In genomic region chr2:59404022-59404421, GRCm38 (mm10) we compare ENCODE assay signal across 24 mouse cellular contexts.
DNase-seq lines count a peak whose midpoint lies in the region; ATAC-seq lines count a peak whose summit lies in the region.
"Had no signal": no experiment of that assay in that cellular context is flagged by ENCODE, and none has a peak within 500 bp of the region (broad histone marks: within the 10 kb centered on the region; RNA-seq: fewer than 3 reads in every experiment).

No protein-coding gene starts in this region.

- H3K4me1 ChIP-seq in kidney, embryonic 15.5 days = peaks cover 20% of the 10 kb centered on the region
- H3K4me1 ChIP-seq in brown adipose tissue, adult 24 weeks (ENCODE audit: control insufficient read depth, insufficient read depth, insufficient read length, low read length) = peaks cover 18% of the 10 kb centered on the region
- H3K4me1 ChIP-seq in neural tube, embryonic 13.5 days (replicated peaks) = peaks cover 18% of the 10 kb centered on the region; the same call in 1 of the 2 replicates
- H3K4me1 ChIP-seq in midbrain, embryonic 15.5 days = no peaks in the 10 kb centered on the region
- no peaks in the 10 kb centered on the region for H3K4me1 ChIP-seq in forebrain, embryonic 16.5 days (replicated peaks; ENCODE audit: control insufficient read depth, insufficient read depth, low read length)
- H3K4me1 ChIP-seq: forebrain, embryonic 13.5 days had no signal

- no peaks in the 10 kb centered on the region for H3K9me3 ChIP-seq in kidney, embryonic 15.5 days (replicated peaks)
- no peaks in the 10 kb centered on the region for H3K9me3 ChIP-seq in neural tube, embryonic 13.5 days
- H3K9me3 ChIP-seq in midbrain, embryonic 15.5 days = no peaks in the 10 kb centered on the region
- H3K9me3 ChIP-seq in forebrain, embryonic 16.5 days (ENCODE audit: control insufficient read depth, low read length) = no peaks in the 10 kb centered on the region
- H3K9me3 ChIP-seq: forebrain, embryonic 10.5 days; forebrain, embryonic 13.5 days; heart, embryonic 10.5 days; heart, embryonic 13.5 days; hindbrain, embryonic 15.5 days had no signal

- DNase-seq in kidney, postnatal 36 days = no peak
- peak; percentile 20 for DNase-seq in gonadal fat pad, adult 2 months (ENCODE audit: low read depth)
- DNase-seq in gastrocnemius, postnatal 10 days = no peak
- DNase-seq: adrenal gland, adult 8-10 months; adrenal gland, postnatal 25 days; cerebellum, adult 18-20 months; cerebellum, adult 9-10 months; forebrain, postnatal 0 days; gastrocnemius, adult 2 months; gastrocnemius, postnatal 25 days; heart, adult 2 months; heart, postnatal 14 days; heart, postnatal 4 days had no signal

- H3K4me2 ChIP-seq in kidney, embryonic 15.5 days = no peak overlapping the region
- H3K4me2 ChIP-seq in neural tube, embryonic 13.5 days = no peak overlapping the region
- H3K4me2 ChIP-seq in midbrain, embryonic 15.5 days = no peak overlapping the region
- no peak overlapping the region for H3K4me2 ChIP-seq in forebrain, embryonic 16.5 days (ENCODE audit: low read length)
- H3K4me2 ChIP-seq: forebrain, embryonic 13.5 days; heart, embryonic 13.5 days; hindbrain, embryonic 15.5 days had no signal

- no peak overlapping the region for H3K9ac ChIP-seq in kidney, embryonic 15.5 days
- no peak overlapping the region for H3K9ac ChIP-seq in neural tube, embryonic 13.5 days
- H3K9ac ChIP-seq in midbrain, embryonic 15.5 days = no peak overlapping the region
- H3K9ac ChIP-seq in forebrain, embryonic 16.5 days (replicated peaks; ENCODE audit: low read depth, low read length) = no peak overlapping the region
- H3K9ac ChIP-seq: forebrain, embryonic 13.5 days; forebrain, postnatal 0 days; heart, embryonic 13.5 days; hindbrain, embryonic 15.5 days had no signal

- ATAC-seq in kidney, embryonic 15.5 days (replicated peaks; ENCODE audit: low FRiP score) = 0 out of 2 replicates have a peak, but pooled peaks have one; percentile 31
- peak; percentile 64; the same call in 1 of the 2 replicates for ATAC-seq in neural tube, embryonic 13.5 days (ENCODE audit: low read depth)
- ATAC-seq in midbrain, embryonic 15.5 days (replicated peaks) = no peak
- no peak for ATAC-seq in forebrain, embryonic 16.5 days
- ATAC-seq: CD4-positive, CD25-positive, alpha-beta regulatory T cell, adult 4 months; forebrain, embryonic 13.5 days; forebrain, postnatal 0 days had no signal

- no peak overlapping the region for H3K27ac ChIP-seq in kidney, embryonic 15.5 days
- peak overlapping the region; percentile 34; the same call in 1 of the 2 replicates for H3K27ac ChIP-seq in brown adipose tissue, adult 24 weeks (replicated peaks; ENCODE audit: low read depth, low read length)
- H3K27ac ChIP-seq in neural tube, embryonic 13.5 days (replicated peaks) = no peak overlapping the region
- no peak overlapping the region for H3K27ac ChIP-seq in midbrain, embryonic 15.5 days
- H3K27ac ChIP-seq in forebrain, embryonic 16.5 days (ENCODE audit: low read length) = no peak overlapping the region
- H3K27ac ChIP-seq: forebrain, embryonic 10.5 days; forebrain, embryonic 13.5 days; heart, embryonic 10.5 days; heart, embryonic 13.5 days; hindbrain, embryonic 15.5 days had no signal

- H3K36me3 ChIP-seq in kidney, embryonic 15.5 days = no peaks in the 10 kb centered on the region
- no peaks in the 10 kb centered on the region for H3K36me3 ChIP-seq in neural tube, embryonic 13.5 days
- no peaks in the 10 kb centered on the region for H3K36me3 ChIP-seq in midbrain, embryonic 15.5 days (replicated peaks)
- H3K36me3 ChIP-seq in forebrain, embryonic 16.5 days (ENCODE audit: control insufficient read depth, insufficient read depth) = no peaks in the 10 kb centered on the region
- H3K36me3 ChIP-seq: forebrain, embryonic 10.5 days; heart, embryonic 10.5 days; heart, embryonic 13.5 days; hindbrain, embryonic 15.5 days had no signal

- WGBS in kidney, embryonic 15.5 days = 35% methylated on average over 8 of the region's 8 CpGs
- 26% methylated on average over 8 of the region's 8 CpGs for WGBS in neural tube, embryonic 13.5 days
- 90% methylated on average over 8 of the region's 8 CpGs for WGBS in midbrain, embryonic 15.5 days
- 72% methylated on average over 8 of the region's 8 CpGs for WGBS in forebrain, embryonic 16.5 days

- H3K4me3 ChIP-seq in kidney, embryonic 15.5 days (replicated peaks) = no peak overlapping the region
- no peak overlapping the region for H3K4me3 ChIP-seq in brown adipose tissue, adult 24 weeks (ENCODE audit: insufficient read depth, low read depth, low read length)
- H3K4me3 ChIP-seq in neural tube, embryonic 13.5 days = no peak overlapping the region
- H3K4me3 ChIP-seq in midbrain, embryonic 15.5 days = no peak overlapping the region
- H3K4me3 ChIP-seq in forebrain, embryonic 16.5 days (replicated peaks; ENCODE audit: low read length) = no peak overlapping the region
- H3K4me3 ChIP-seq: forebrain, embryonic 10.5 days; forebrain, embryonic 13.5 days; gastrocnemius, adult 2 months; heart, adult 2 months; heart, embryonic 10.5 days; heart, embryonic 13.5 days; hindbrain, embryonic 15.5 days had no signal

- no peaks in the 10 kb centered on the region for H3K27me3 ChIP-seq in kidney, embryonic 15.5 days
- H3K27me3 ChIP-seq in neural tube, embryonic 13.5 days = peaks cover 8% of the 10 kb centered on the region; the same call in 1 of the 2 replicates
- no peaks in the 10 kb centered on the region for H3K27me3 ChIP-seq in midbrain, embryonic 15.5 days (replicated peaks)
- H3K27me3 ChIP-seq in forebrain, embryonic 16.5 days (replicated peaks; ENCODE audit: control insufficient read depth, insufficient read depth, low read length) = no peaks in the 10 kb centered on the region
- H3K27me3 ChIP-seq: forebrain, embryonic 13.5 days; heart, embryonic 13.5 days; hindbrain, embryonic 15.5 days had no signal

Comparison
In these comparisons a context has a peak if more than half of its experiments do, and no peak if none do; other contexts are left out.
1. ATAC-seq: peak in kidney, embryonic 15.5 days (single experiment) and neural tube, embryonic 13.5 days (single experiment); none in midbrain, embryonic 15.5 days (single experiment) and forebrain, embryonic 16.5 days (single experiment).